Mouse (Mus musculus): ENCODE data around the gene Ino80b. TPM values are rescaled to one million over a fixed set of nuclear protein-coding genes. Genes with fewer than 3 reads are reported as not detected.

Ino80b gene
- polyA plus RNA-seq, 1 experiment from 2014 or later: 20.0 TPM

- peak overlapping the region; percentile 50 for H3K4me3 ChIP-seq (ENCODE audit: low read depth, low read length)
- peak overlapping the region; percentile 93 for H3K9ac ChIP-seq (ENCODE audit: low read length)
- ATAC-seq (replicated peaks; ENCODE audit: low FRiP score): peak; percentile 73
- peaks cover 32% of the 10 kb centered on the region for H3K4me1 ChIP-seq (replicated peaks; ENCODE audit: control insufficient read depth, insufficient read depth, low read length)
- peak; percentile 89 for DNase-seq (ENCODE audit: low spot score)
- H3K27ac ChIP-seq (ENCODE audit: low read depth, low read length): peak overlapping the region; percentile 98
- peak overlapping the region; percentile 81 for H3K4me2 ChIP-seq (ENCODE audit: low read depth, low read length, severe bottlenecking)
- no peaks in the 10 kb centered on the region for H3K9me3 ChIP-seq (ENCODE audit: control insufficient read depth, low read length)
- no peaks in the 10 kb centered on the region for H3K36me3 ChIP-seq (ENCODE audit: control insufficient read depth, insufficient read depth, low read length)
- no peaks in the 10 kb centered on the region for H3K27me3 ChIP-seq (ENCODE audit: control insufficient read depth, insufficient read depth, low read length)
- WGBS: under 1% methylated on average over 23 of the region's 26 CpGs
Measured at GRCm38 (mm10) chr6:83136881-83137575, 11.8 kb upstream of the Ino80b start.

GRCm38 (mm10) chr6:83136291-83136880 is 11.2 kb upstream of the Ino80b start:
- Histone ChIP-seq H3K27me3 (ENCODE audit: control insufficient read depth, insufficient read depth, low read length) (no peaks in the 10 kb centered on the region), H3K9ac (ENCODE audit: low read length) (peak overlapping the region; percentile 93), H3K4me1 (replicated peaks; ENCODE audit: control insufficient read depth, insufficient read depth, low read length) (peaks cover 30% of the 10 kb centered on the region; the same call in 1 of the 2 replicates), H3K36me3 (ENCODE audit: control insufficient read depth, insufficient read depth, low read length) (no peaks in the 10 kb centered on the region), H3K4me3 (ENCODE audit: low read depth, low read length) (peak overlapping the region; percentile 50), H3K4me2 (ENCODE audit: low read depth, low read length, severe bottlenecking) (peak overlapping the region; percentile 81), H3K9me3 (ENCODE audit: control insufficient read depth, low read length) (no peaks in the 10 kb centered on the region), H3K27ac (ENCODE audit: low read depth, low read length) (peak overlapping the region; percentile 98)
- no peak for DNase-seq (ENCODE audit: low spot score)
- ATAC-seq (replicated peaks; ENCODE audit: low FRiP score): no peak
- 5% methylated on average over 5 of the region's 5 CpGs for WGBS

GRCm38 (mm10) chr6:83135571-83136161 is 10.4 kb upstream of the Ino80b start:
- H3K36me3 ChIP-seq (ENCODE audit: control insufficient read depth, insufficient read depth, low read length): no peaks in the 10 kb centered on the region
- H3K4me2 ChIP-seq (ENCODE audit: low read depth, low read length, severe bottlenecking): peak overlapping the region; percentile 81
- peak overlapping the region; percentile 93 for H3K9ac ChIP-seq (ENCODE audit: low read length)
- peaks cover 30% of the 10 kb centered on the region; the same call in 1 of the 2 replicates for H3K4me1 ChIP-seq (replicated peaks; ENCODE audit: control insufficient read depth, insufficient read depth, low read length)
- DNase-seq (ENCODE audit: low spot score) (no peak), ATAC-seq (replicated peaks; ENCODE audit: low FRiP score) (no peak)
- 3% methylated on average over 37 of the region's 37 CpGs for WGBS
- H3K9me3 ChIP-seq (ENCODE audit: control insufficient read depth, low read length): no peaks in the 10 kb centered on the region
- no peak overlapping the region for H3K27ac ChIP-seq (ENCODE audit: low read depth, low read length)
- no peaks in the 10 kb centered on the region for H3K27me3 ChIP-seq (ENCODE audit: control insufficient read depth, insufficient read depth, low read length)
- H3K4me3 ChIP-seq (ENCODE audit: low read depth, low read length): peak overlapping the region; percentile 50

GRCm38 (mm10) chr6:83134951-83135513 is 9.8 kb upstream of the Ino80b start, which contains the start of gene Rtkn:
Gene Rtkn (plus strand): TSS chr6:83135463.
- H3K4me2 ChIP-seq (ENCODE audit: low read depth, low read length, severe bottlenecking): peak within 1 kb of the TSS; percentile 81
- no peak within 1 kb of the TSS for H3K27ac ChIP-seq (ENCODE audit: low read depth, low read length)
- no peaks in the 10 kb centered on the region for H3K36me3 ChIP-seq (ENCODE audit: control insufficient read depth, insufficient read depth, low read length)
- H3K9me3 ChIP-seq (ENCODE audit: control insufficient read depth, low read length): no peaks in the 10 kb centered on the region
- DNase-seq (ENCODE audit: low spot score): no peak
- H3K9ac ChIP-seq (ENCODE audit: low read length): peak within 1 kb of the TSS; percentile 93
- ATAC-seq (replicated peaks; ENCODE audit: low FRiP score): no peak
- H3K27me3 ChIP-seq (ENCODE audit: control insufficient read depth, insufficient read depth, low read length): no peaks in the 10 kb centered on the region
- H3K4me1 ChIP-seq (replicated peaks; ENCODE audit: control insufficient read depth, insufficient read depth, low read length): peaks cover 30% of the 10 kb centered on the region; the same call in 1 of the 2 replicates
- 55% methylated on average over 7 of the region's 7 CpGs for WGBS
- peak within 1 kb of the TSS; percentile 50 for H3K4me3 ChIP-seq (ENCODE audit: low read depth, low read length)

GRCm38 (mm10) chr6:83134226-83134625 is 9.0 kb upstream of the Ino80b start:
- no peak overlapping the region for H3K4me3 ChIP-seq (ENCODE audit: low read depth, low read length)
- 55% methylated on average over 3 of the region's 3 CpGs for WGBS
- H3K9me3 ChIP-seq (ENCODE audit: control insufficient read depth, low read length): no peaks in the 10 kb centered on the region
- no peaks in the 10 kb centered on the region for H3K36me3 ChIP-seq (ENCODE audit: control insufficient read depth, insufficient read depth, low read length)
- no peak overlapping the region for H3K27ac ChIP-seq (ENCODE audit: low read depth, low read length)
- no peak overlapping the region for H3K4me2 ChIP-seq (ENCODE audit: low read depth, low read length, severe bottlenecking)
- no peak for ATAC-seq (replicated peaks; ENCODE audit: low FRiP score)
- DNase-seq (ENCODE audit: low spot score): no peak
- no peaks in the 10 kb centered on the region for H3K27me3 ChIP-seq (ENCODE audit: control insufficient read depth, insufficient read depth, low read length)
- peaks cover 29% of the 10 kb centered on the region; the same call in 1 of the 2 replicates for H3K4me1 ChIP-seq (replicated peaks; ENCODE audit: control insufficient read depth, insufficient read depth, low read length)
- H3K9ac ChIP-seq (ENCODE audit: low read length): no peak overlapping the region

- Histone ChIP-seq H3K9ac (ENCODE audit: low read length) (no peak overlapping the region), H3K36me3 (ENCODE audit: control insufficient read depth, insufficient read depth, low read length) (no peaks in the 10 kb centered on the region), H3K27me3 (ENCODE audit: control insufficient read depth, insufficient read depth, low read length) (no peaks in the 10 kb centered on the region), H3K4me2 (ENCODE audit: low read depth, low read length, severe bottlenecking) (no peak overlapping the region), H3K9me3 (ENCODE audit: control insufficient read depth, low read length) (no peaks in the 10 kb centered on the region), H3K4me3 (ENCODE audit: low read depth, low read length) (no peak overlapping the region), H3K27ac (ENCODE audit: low read depth, low read length) (no peak overlapping the region), H3K4me1 (replicated peaks; ENCODE audit: control insufficient read depth, insufficient read depth, low read length) (peaks cover 14% of the 10 kb centered on the region; the same call in 1 of the 2 replicates)
- ATAC-seq (replicated peaks; ENCODE audit: low FRiP score): no peak
- 86% methylated on average over 9 of the region's 9 CpGs for WGBS
- DNase-seq (ENCODE audit: low spot score): no peak
Measured at GRCm38 (mm10) chr6:83132176-83132919, 7.1 kb upstream of the Ino80b start.

- H3K9ac ChIP-seq (ENCODE audit: low read length): no peak overlapping the region
- H3K36me3 ChIP-seq (ENCODE audit: control insufficient read depth, insufficient read depth, low read length): no peaks in the 10 kb centered on the region
- ATAC-seq (replicated peaks; ENCODE audit: low FRiP score): no peak
- H3K27ac ChIP-seq (ENCODE audit: low read depth, low read length): no peak overlapping the region
- no peaks in the 10 kb centered on the region for H3K9me3 ChIP-seq (ENCODE audit: control insufficient read depth, low read length)
- H3K27me3 ChIP-seq (ENCODE audit: control insufficient read depth, insufficient read depth, low read length): no peaks in the 10 kb centered on the region
- no peak overlapping the region for H3K4me2 ChIP-seq (ENCODE audit: low read depth, low read length, severe bottlenecking)
- H3K4me1 ChIP-seq (replicated peaks; ENCODE audit: control insufficient read depth, insufficient read depth, low read length): peaks cover 10% of the 10 kb centered on the region; the same call in 1 of the 2 replicates
- H3K4me3 ChIP-seq (ENCODE audit: low read depth, low read length): no peak overlapping the region
- 90% methylated on average over 6 of the region's 6 CpGs for WGBS
- no peak for DNase-seq (ENCODE audit: low spot score)
Measured at GRCm38 (mm10) chr6:83131469-83132034, 6.3 kb upstream of the Ino80b start.

- ATAC-seq (replicated peaks; ENCODE audit: low FRiP score): no peak
- Histone ChIP-seq H3K4me1 (replicated peaks; ENCODE audit: control insufficient read depth, insufficient read depth, low read length) (peaks cover 8% of the 10 kb centered on the region; the same call in 1 of the 2 replicates), H3K9me3 (ENCODE audit: control insufficient read depth, low read length) (no peaks in the 10 kb centered on the region), H3K4me3 (ENCODE audit: low read depth, low read length) (no peak overlapping the region), H3K36me3 (ENCODE audit: control insufficient read depth, insufficient read depth, low read length) (no peaks in the 10 kb centered on the region), H3K9ac (ENCODE audit: low read length) (no peak overlapping the region), H3K27ac (ENCODE audit: low read depth, low read length) (no peak overlapping the region), H3K27me3 (ENCODE audit: control insufficient read depth, insufficient read depth, low read length) (no peaks in the 10 kb centered on the region), H3K4me2 (ENCODE audit: low read depth, low read length, severe bottlenecking) (no peak overlapping the region)
- WGBS: 93% methylated on average over 5 of the region's 5 CpGs
- DNase-seq (ENCODE audit: low spot score): no peak
Measured at GRCm38 (mm10) chr6:83127419-83127818, 2.2 kb upstream of the Ino80b start.

Measured in forebrain, embryonic 11.5 days (tissue).